Mouse (Mus musculus): ENCODE results near the gene Tmem147.

Gene Tmem147

GRCm38 (mm10) chr7:30723274-30723953 is 5.9 kb downstream of the Tmem147 start:
- DNase-seq = no peak

GRCm38 (mm10) chr7:30721286-30721685 is 8.1 kb downstream of the Tmem147 start:
- DNase-seq = no peak

- DNase-seq = no peak
Observed at GRCm38 (mm10) chr7:30719669-30720068, 9.7 kb downstream of the Tmem147 start.

- DNase-seq = no peak
Observed at GRCm38 (mm10) chr7:30717716-30718046, 11.7 kb downstream of the Tmem147 start.

- peak; percentile 57 for DNase-seq
Observed at GRCm38 (mm10) chr7:30717006-30717715, 12.2 kb downstream of the Tmem147 start.

GRCm38 (mm10) chr7:30711942-30712341 is 17.4 kb downstream of the Tmem147 start, which contains the start of gene Atp4a:
Gene Atp4a (plus strand): TSS chr7:30712209.
- DNase-seq = no peak

GRCm38 (mm10) chr7:30707441-30707840 is 21.9 kb downstream of the Tmem147 start:
- DNase-seq = no peak

GRCm38 (mm10) chr7:30706214-30706882 is 23.0 kb downstream of the Tmem147 start:
- DNase-seq = no peak

- DNase-seq = no peak
Observed at GRCm38 (mm10) chr7:30698589-30698988, 30.8 kb downstream of the Tmem147 start, which contains the start of gene 2200002J24Rik. Gene 2200002J24Rik (plus strand): TSS chr7:30698926.

- no peak for DNase-seq
Observed at GRCm38 (mm10) chr7:30698101-30698500, 31.2 kb downstream of the Tmem147 start.

GRCm38 (mm10) chr7:30688325-30688724 is 41.0 kb downstream of the Tmem147 start:
- DNase-seq = no peak

- no peak for DNase-seq
Observed at GRCm38 (mm10) chr7:30683425-30683824, 45.9 kb downstream of the Tmem147 start.

- DNase-seq = no peak
Observed at GRCm38 (mm10) chr7:30681897-30682296, 47.4 kb downstream of the Tmem147 start.

- peak; percentile 16 for DNase-seq
Observed at GRCm38 (mm10) chr7:30678263-30678975, 50.9 kb downstream of the Tmem147 start.
